Mouse (Mus musculus) left cerebral cortex, adult 11 months (tissue): Measurements from ENCODE around the gene Nsf.

Experiments used
- DNase-seq: peaks from one replicate; pipeline ENCODE4 v3.0.0; 2022; ENCODE audit warnings: low spot score

Nsf gene

GRCm38 (mm10) chr11:103772505-103773386 lies 181.1 kb downstream of the Nsf start:
- DNase-seq: no peak
